8 mouse cellular contexts compared by ENCODE assay signal in genomic region chr17:80179959-80180358, GRCm38 (mm10). TPM values are rescaled to one million over a fixed set of nuclear protein-coding genes. Genes with fewer than 3 reads are reported as not detected.
DNase-seq lines count a peak whose midpoint lies in the region; ATAC-seq and TF ChIP-seq lines count a peak whose summit lies in the region.

No protein-coding gene starts in this region.

- H3K4me1 ChIP-seq in lung, embryonic 14.5 days (ENCODE audit: insufficient read depth): no peaks in the 10 kb centered on the region
- H3K4me1 ChIP-seq in olfactory bulb, adult 2 months (ENCODE audit: control insufficient read depth, insufficient read depth, low read length): peaks cover 2% of the 10 kb centered on the region; the same call in 1 of the 2 replicates

- H3K4me2 ChIP-seq in lung, embryonic 14.5 days: no peak overlapping the region

- H3K36me3 ChIP-seq in lung, embryonic 14.5 days (ENCODE audit: insufficient read depth): no peaks in the 10 kb centered on the region

- no peak overlapping the region for H3K9ac ChIP-seq in lung, embryonic 14.5 days

- DNase-seq in MEL-GATA-1-ER (ENCODE audit: extremely low read depth, low read depth): peak; percentile 62
- peak; percentile 70 for DNase-seq in cerebellum, adult 8-10 months
- DNase-seq in layer of hippocampus, adult 2 months (ENCODE audit: low spot score in 2 of 2): peak; percentile 72 to 76
- DNase-seq in lung, embryonic 14.5 days: peak; percentile 91
- peak; percentile 79 for DNase-seq in thymus, postnatal 0 days (ENCODE audit: low spot score)

- no peaks in the 10 kb centered on the region for H3K9me3 ChIP-seq in lung, embryonic 14.5 days (ENCODE audit: low read depth, low read length)

- H3K4me3 ChIP-seq in layer of hippocampus, adult 2 months: no peak overlapping the region
- no peak overlapping the region for H3K4me3 ChIP-seq in lung, embryonic 14.5 days (ENCODE audit: low read depth, low read length)
- H3K4me3 ChIP-seq in olfactory bulb, adult 2 months (ENCODE audit: insufficient read depth, low read depth, low read length): no peak overlapping the region

- ATAC-seq in frontal cortex, adult (ENCODE audit: low TSS enrichment): peak; percentile 67; the same call in 1 of the 2 replicates
- ATAC-seq in hematopoietic stem cell, adult 5-6 weeks (replicated peaks in 1 of 2; ENCODE audit: insufficient read depth in 1 of 2, low FRiP score in 2 of 2, low TSS enrichment in 1 of 2, low read depth in 1 of 2, poor library complexity in 2 of 2, severe bottlenecking in 2 of 2): peak; percentile 75 to 89; a peak in 3 of 4 replicates
- peak; percentile 78 for ATAC-seq in lung, embryonic 14.5 days (ENCODE audit: insufficient read depth)

- peak; percentile 82 for TF ChIP-seq CTCF in layer of hippocampus, adult 2 months (conservative IDR thresholded peaks at IDR 0.05)
- TF ChIP-seq CTCF in lung, embryonic 14.5 days (IDR thresholded peaks at IDR 0.05; ENCODE audit: low read depth): peak; percentile 97
- peak; percentile 68; the same call in 1 of the 2 replicates for TF ChIP-seq CTCF in olfactory bulb, adult 2 months (IDR thresholded peaks at IDR 0.05; ENCODE audit: insufficient read depth, low read depth, low read length)

- WGBS in lung, embryonic 14.5 days: 2% methylated on average over 6 of the region's 6 CpGs
- under 1% methylated on average over 6 of the region's 6 CpGs for WGBS in olfactory bulb, adult 2 months

- no peak overlapping the region for H3K27ac ChIP-seq in layer of hippocampus, adult 2 months
- H3K27ac ChIP-seq in lung, embryonic 14.5 days (ENCODE audit: low read depth): no peak overlapping the region
- H3K27ac ChIP-seq in olfactory bulb, adult 2 months (ENCODE audit: insufficient read depth, low read depth, low read length): no peak overlapping the region

- TF ChIP-seq POLR2A in olfactory bulb, adult 2 months (IDR thresholded peaks at IDR 0.05; ENCODE audit: insufficient read depth, low read depth, low read length): no peak

- no peaks in the 10 kb centered on the region for H3K27me3 ChIP-seq in lung, embryonic 14.5 days (ENCODE audit: insufficient read depth, low read length)

RNA-seq across cellular contexts. Expression of gene Srsf7, which starts 27.1 kb away (rescaled TPM):
- 455 and 472 TPM in 2 replicates for total RNA-seq in hematopoietic stem cell, adult 5-6 weeks (2017)
- total RNA-seq in layer of hippocampus, adult 2 months (2021): 100 to 1,000 TPM; 116 to 132 TPM
- polyA plus RNA-seq in lung, embryonic 14.5 days (2014; fragmentation: Nextera tagmentation; extraction: Ambion mirVana): 732 and 736 TPM in 2 replicates
- polyA plus RNA-seq in olfactory bulb, adult 2 months (2012; ENCODE audit: insufficient read depth, insufficient read length, low replicate concordance, missing spikeins): not detected in 2 replicates
- polyA plus RNA-seq in thymus, postnatal 0 days (2015; fragmentation: Nextera tagmentation; extraction: Ambion mirVana): 705 and 759 TPM in 2 replicates

RNA-seq across cellular contexts. Expression of gene Ttc39d, which starts 27.3 kb away (rescaled TPM):
- total RNA-seq in hematopoietic stem cell, adult 5-6 weeks (2017): not detected in 2 replicates
- total RNA-seq in layer of hippocampus, adult 2 months (2021): under 1 TPM; 0.15 to 0.28 TPM
- polyA plus RNA-seq in lung, embryonic 14.5 days (2014; fragmentation: Nextera tagmentation; extraction: Ambion mirVana): 0.07 TPM in 1 of 2 replicates, not detected in the other
- not detected in 2 replicates for polyA plus RNA-seq in olfactory bulb, adult 2 months (2012; ENCODE audit: insufficient read depth, insufficient read length, low replicate concordance, missing spikeins)
- polyA plus RNA-seq in thymus, postnatal 0 days (2015; fragmentation: Nextera tagmentation; extraction: Ambion mirVana): 0.07 and 0.12 TPM in 2 replicates

RNA-seq across cellular contexts. Expression of gene Gemin6, which starts 44.3 kb away (rescaled TPM):
- total RNA-seq in hematopoietic stem cell, adult 5-6 weeks (2017): 26.7 and 39.8 TPM in 2 replicates
- total RNA-seq in layer of hippocampus, adult 2 months (2021): 1 to 10 TPM; 5.1 to 6.1 TPM
- polyA plus RNA-seq in lung, embryonic 14.5 days (2014; fragmentation: Nextera tagmentation; extraction: Ambion mirVana): 45.5 and 46.7 TPM in 2 replicates
- polyA plus RNA-seq in olfactory bulb, adult 2 months (2012; ENCODE audit: insufficient read depth, insufficient read length, low replicate concordance, missing spikeins): not detected in 2 replicates
- polyA plus RNA-seq in thymus, postnatal 0 days (2015; fragmentation: Nextera tagmentation; extraction: Ambion mirVana): 41.4 and 50.8 TPM in 2 replicates

RNA-seq across cellular contexts. Expression of gene Galm, which starts 52.7 kb away (rescaled TPM):
- total RNA-seq in hematopoietic stem cell, adult 5-6 weeks (2017): 10.9 and 12.1 TPM in 2 replicates
- 1 to 10 TPM; 3.8 to 5.4 TPM for total RNA-seq in layer of hippocampus, adult 2 months (2021)
- 15.8 and 19.2 TPM in 2 replicates for polyA plus RNA-seq in lung, embryonic 14.5 days (2014; fragmentation: Nextera tagmentation; extraction: Ambion mirVana)
- not detected in 2 replicates for polyA plus RNA-seq in olfactory bulb, adult 2 months (2012; ENCODE audit: insufficient read depth, insufficient read length, low replicate concordance, missing spikeins)
- 7.6 and 8.4 TPM in 2 replicates for polyA plus RNA-seq in thymus, postnatal 0 days (2015; fragmentation: Nextera tagmentation; extraction: Ambion mirVana)

Comparison
In these comparisons a context has a peak if more than half of its experiments do, and no peak if none do; other contexts are left out.
1. RNA of gene Gemin6, which starts 44.3 kb away (polyA plus RNA-seq): 45.5 to 46.7 TPM in lung, embryonic 14.5 days and 41.4 to 50.8 TPM in thymus, postnatal 0 days; not detected in olfactory bulb, adult 2 months; every median in the first group is over 10 times any median in the second.
2. Peak in every context shown above with its lines, with median percentiles within 50 percentile points of each other: DNase-seq, ATAC-seq and CTCF ChIP-seq.